Mouse (Mus musculus) layer of hippocampus, postnatal 36 days (tissue): Measurements from ENCODE around the gene Rgs12. TPM values are rescaled to one million over a fixed set of nuclear protein-coding genes. Genes with fewer than 3 reads are reported as not detected.

Experiments
- DNase-seq, 2 experiments: peaks; one replicate each; pipeline ENCODE4 v3.0.0; 2022
- total RNA-seq, 2 experiments: library from RNA; stranded (reverse); gene quantifications; 2 replicates each; pipeline ENCODE4 v1.2.3; 2021

Rgs12 gene
- total RNA-seq, 2 experiments from 2014 or later = 42.4 to 47.1 TPM

- DNase-seq = no peak
Observed at GRCm38 (mm10) chr5:35033068-35033467, 83.8 kb downstream of the Rgs12 start.

GRCm38 (mm10) chr5:35033619-35034018, 84.4 kb downstream of the Rgs12 start:
- no peak for DNase-seq

GRCm38 (mm10) chr5:35035141-35035540, 85.9 kb downstream of the Rgs12 start:
- no peak for DNase-seq

- DNase-seq = no peak
Observed at GRCm38 (mm10) chr5:35035795-35036194, 86.5 kb downstream of the Rgs12 start.

- no peak for DNase-seq
Observed at GRCm38 (mm10) chr5:35037438-35037837, 88.2 kb downstream of the Rgs12 start.

GRCm38 (mm10) chr5:35041268-35041829, 92.1 kb downstream of the Rgs12 start, which contains the start of gene Hgfac:
Gene Hgfac (plus strand): TSS chr5:35041509.
- DNase-seq = no peak

- no peak for DNase-seq
Observed at GRCm38 (mm10) chr5:35042431-35043109, 93.3 kb downstream of the Rgs12 start.

GRCm38 (mm10) chr5:35043110-35043451, 93.8 kb downstream of the Rgs12 start:
- peak; percentile 51 to 71 for DNase-seq

- DNase-seq = no peak
Observed at GRCm38 (mm10) chr5:35050541-35050940, 101.3 kb downstream of the Rgs12 start.

GRCm38 (mm10) chr5:35054628-35055027, 105.4 kb downstream of the Rgs12 start:
- no peak for DNase-seq

GRCm38 (mm10) chr5:35055076-35055475, 105.8 kb downstream of the Rgs12 start:
- no peak for DNase-seq

- peak; percentile 60 to 64 for DNase-seq
Observed at GRCm38 (mm10) chr5:35056604-35057432, 107.6 kb downstream of the Rgs12 start, which contains the start of gene Dok7. Gene Dok7 (plus strand): TSS chr5:35056766.

- no peak for DNase-seq
Observed at GRCm38 (mm10) chr5:35057582-35057981, 108.3 kb downstream of the Rgs12 start.

GRCm38 (mm10) chr5:35058216-35058615, 109.0 kb downstream of the Rgs12 start:
- DNase-seq = no peak

- no peak for DNase-seq
Observed at GRCm38 (mm10) chr5:35060098-35060497, 110.9 kb downstream of the Rgs12 start.

- DNase-seq = no peak
Observed at GRCm38 (mm10) chr5:35069841-35070240, 120.6 kb downstream of the Rgs12 start.

GRCm38 (mm10) chr5:35070314-35070713, 121.1 kb downstream of the Rgs12 start:
- DNase-seq = no peak

- peak; percentile 29 to 37 for DNase-seq
Observed at GRCm38 (mm10) chr5:35070953-35071352, 121.7 kb downstream of the Rgs12 start.

GRCm38 (mm10) chr5:35071855-35072254, 122.6 kb downstream of the Rgs12 start:
- no peak for DNase-seq

GRCm38 (mm10) chr5:35073235-35073634, 124.0 kb downstream of the Rgs12 start:
- DNase-seq = no peak

GRCm38 (mm10) chr5:35073992-35074391, 124.7 kb downstream of the Rgs12 start:
- DNase-seq = no peak

GRCm38 (mm10) chr5:35076369-35076768, 127.1 kb downstream of the Rgs12 start:
- DNase-seq = no peak

GRCm38 (mm10) chr5:35079101-35079500, 129.9 kb downstream of the Rgs12 start:
- no peak for DNase-seq
